Mouse (Mus musculus): ENCODE results near the gene Wdr95. TPM values are rescaled to one million over a fixed set of nuclear protein-coding genes. Genes with fewer than 3 reads are reported as not detected.

The Wdr95 gene
- polyA plus RNA-seq, 1 experiment from 2014 or later = 0.19 TPM

DNA sequence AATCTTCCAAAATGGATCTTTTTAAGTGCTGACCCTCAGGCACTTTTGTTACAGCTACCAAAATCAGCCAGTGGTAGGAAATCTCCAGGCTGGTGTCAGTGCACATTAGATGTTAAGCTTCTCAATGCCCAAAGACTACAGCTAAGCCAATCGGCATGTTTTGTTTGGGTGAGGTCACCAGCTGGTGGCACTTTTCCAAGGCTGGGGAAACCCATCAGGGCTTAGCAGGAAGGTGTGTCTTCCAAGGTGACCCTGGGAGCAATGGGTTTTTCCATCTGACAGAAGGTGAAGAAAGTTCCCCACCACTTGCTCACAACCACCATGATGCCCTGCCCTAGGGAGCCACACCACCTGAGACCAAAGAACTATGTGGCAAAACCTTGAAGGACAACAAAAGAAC lies 87.7 kb downstream of the Wdr95 start:
- no peak overlapping the region for H3K27ac ChIP-seq
- 68% methylated on average over 1 of the region's 1 CpGs for whole genome bisulfite sequencing
- H3K9me3 ChIP-seq = no peaks in the 10 kb centered on the region
- no peak overlapping the region for H3K9ac ChIP-seq
- ATAC-seq (ENCODE audit: insufficient number of reproducible peaks, low FRiP score, low TSS enrichment, low read depth) = no peak
- peaks cover 69% of the 10 kb centered on the region for H3K36me3 ChIP-seq
- H3K27me3 ChIP-seq = no peaks in the 10 kb centered on the region
- no peak overlapping the region for H3K4me3 ChIP-seq
- 0 out of 2 replicates have a peak, but pooled peaks cover 8% of the 10 kb centered on the region for H3K4me1 ChIP-seq
- H3K4me2 ChIP-seq = no peak overlapping the region

DNA sequence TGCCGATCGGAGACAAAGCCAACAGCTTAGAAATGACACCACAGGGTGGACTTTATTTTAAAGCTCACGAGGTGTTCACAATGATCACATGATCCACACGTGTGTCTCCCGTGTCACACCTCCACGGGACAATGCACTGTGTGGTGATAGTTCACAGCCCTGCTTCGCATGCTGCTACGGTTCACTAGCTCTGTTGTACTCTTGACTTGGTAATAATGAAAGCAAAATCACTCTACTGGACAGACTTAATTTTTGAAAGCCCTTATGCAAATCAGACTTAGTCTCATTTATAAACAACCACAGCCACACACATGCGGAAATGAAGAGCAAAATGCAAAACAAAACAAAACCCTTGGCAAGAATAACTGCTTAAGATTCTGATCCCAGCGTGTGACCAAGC lies 88.3 kb downstream of the Wdr95 start:
- Histone ChIP-seq H3K4me2 (no peak overlapping the region), H3K9ac (no peak overlapping the region), H3K27me3 (no peaks in the 10 kb centered on the region), H3K4me3 (no peak overlapping the region), H3K9me3 (no peaks in the 10 kb centered on the region), H3K4me1 (0 out of 2 replicates have a peak, but pooled peaks cover 7% of the 10 kb centered on the region), H3K36me3 (peaks cover 76% of the 10 kb centered on the region), H3K27ac (no peak overlapping the region)
- WGBS = 94% methylated on average over 10 of the region's 10 CpGs
- no peak for ATAC-seq (ENCODE audit: insufficient number of reproducible peaks, low FRiP score, low TSS enrichment, low read depth)

DNA sequence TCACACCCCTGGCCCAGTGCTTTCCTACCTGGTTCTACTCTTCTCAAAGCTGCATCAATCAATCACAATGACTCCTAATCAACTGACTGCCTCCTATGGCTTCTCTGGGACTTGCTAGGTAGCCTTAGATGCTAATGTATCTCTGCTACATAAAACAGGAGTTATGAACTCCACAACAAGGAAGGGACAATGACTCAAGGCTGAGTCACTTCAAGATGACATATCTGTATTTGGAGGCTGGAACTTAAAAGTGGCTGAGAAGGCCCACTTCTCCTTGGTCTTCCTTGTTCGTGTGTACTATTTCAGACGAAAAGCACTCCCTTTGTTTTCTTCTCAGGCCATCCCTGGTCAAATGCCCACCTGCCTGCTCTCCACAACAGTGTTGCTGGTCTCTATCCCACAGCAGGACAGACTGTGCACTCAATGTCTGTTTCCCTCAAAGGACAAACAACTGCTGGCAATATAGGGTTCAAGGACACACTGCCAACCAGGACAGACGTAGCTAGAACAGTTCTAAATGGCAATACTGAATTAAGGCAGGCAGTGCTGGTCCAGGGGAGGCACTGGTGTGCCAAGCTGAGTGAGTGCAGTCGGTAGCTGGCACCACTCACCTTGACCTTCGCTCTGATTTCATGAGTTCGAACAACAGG lies 89.4 kb downstream of the Wdr95 start:
- H3K4me3 ChIP-seq = no peak overlapping the region
- no peak for ATAC-seq (ENCODE audit: insufficient number of reproducible peaks, low FRiP score, low TSS enrichment, low read depth)
- peaks cover 86% of the 10 kb centered on the region for H3K36me3 ChIP-seq
- no peaks in the 10 kb centered on the region for H3K27me3 ChIP-seq
- no peaks in the 10 kb centered on the region for H3K4me1 ChIP-seq
- H3K9me3 ChIP-seq = no peaks in the 10 kb centered on the region
- no peak overlapping the region for H3K9ac ChIP-seq
- no peak overlapping the region for H3K4me2 ChIP-seq
- WGBS = 89% methylated on average over 6 of the region's 6 CpGs
- H3K27ac ChIP-seq = no peak overlapping the region

DNA sequence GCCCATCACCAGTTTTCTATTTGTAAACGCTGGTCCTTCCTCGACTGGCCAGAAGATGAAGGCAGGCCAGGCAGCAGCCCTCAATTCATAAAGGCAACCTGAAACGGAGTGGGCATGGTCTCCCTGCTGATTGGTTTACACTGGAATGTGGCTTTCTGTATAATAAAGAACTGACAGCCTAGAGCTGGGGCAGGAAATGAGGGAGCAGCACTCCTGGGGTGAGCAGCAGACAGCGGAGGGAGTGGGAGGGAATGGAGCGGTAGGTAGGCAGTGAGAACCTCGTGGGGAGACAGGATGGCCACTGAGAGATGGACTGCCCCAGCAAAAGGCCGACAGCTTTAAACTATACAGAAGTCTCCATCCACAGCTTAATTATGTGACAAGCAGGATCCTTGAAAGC lies 93.7 kb downstream of the Wdr95 start:
- no peaks in the 10 kb centered on the region for H3K27me3 ChIP-seq
- H3K36me3 ChIP-seq = peaks cover 92% of the 10 kb centered on the region
- no peaks in the 10 kb centered on the region for H3K9me3 ChIP-seq
- no peak overlapping the region for H3K4me2 ChIP-seq
- H3K4me1 ChIP-seq = no peaks in the 10 kb centered on the region
- no peak overlapping the region for H3K4me3 ChIP-seq
- H3K27ac ChIP-seq = no peak overlapping the region
- 47% methylated on average over 7 of the region's 7 CpGs for WGBS
- no peak overlapping the region for H3K9ac ChIP-seq
- ATAC-seq (ENCODE audit: insufficient number of reproducible peaks, low FRiP score, low TSS enrichment, low read depth) = no peak

DNA sequence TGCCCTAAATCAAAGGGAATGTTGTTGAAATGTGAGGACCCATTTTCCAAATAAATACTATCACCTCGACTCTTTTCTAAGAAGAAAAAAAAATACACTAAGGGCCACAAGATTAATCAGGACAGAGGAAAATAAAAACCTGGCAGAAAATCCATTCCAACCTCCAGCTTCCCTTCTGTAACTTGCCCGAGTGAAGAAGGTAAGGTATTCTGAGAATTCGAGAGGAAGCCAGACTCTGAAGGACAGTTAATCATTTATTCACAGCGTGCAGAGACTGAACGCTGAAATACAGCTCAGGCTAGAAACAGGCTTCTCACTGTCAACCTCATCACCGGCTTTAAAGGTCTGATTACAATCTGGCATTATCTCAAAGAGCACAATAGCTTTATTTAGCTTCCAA lies 94.2 kb downstream of the Wdr95 start:
- Histone ChIP-seq H3K36me3 (peaks cover 94% of the 10 kb centered on the region), H3K4me1 (no peaks in the 10 kb centered on the region), H3K4me3 (no peak overlapping the region), H3K27ac (no peak overlapping the region), H3K9me3 (no peaks in the 10 kb centered on the region), H3K4me2 (no peak overlapping the region), H3K9ac (no peak overlapping the region), H3K27me3 (no peaks in the 10 kb centered on the region)
- WGBS = 62% methylated on average over 6 of the region's 6 CpGs
- ATAC-seq (ENCODE audit: insufficient number of reproducible peaks, low FRiP score, low TSS enrichment, low read depth) = no peak

GRCm38 (mm10) chr5:149623815-149624675 lies 95.6 kb downstream of the Wdr95 start:
- no peak overlapping the region for H3K4me3 ChIP-seq
- H3K4me2 ChIP-seq = no peak overlapping the region
- no peaks in the 10 kb centered on the region for H3K9me3 ChIP-seq
- H3K27ac ChIP-seq = no peak overlapping the region
- H3K36me3 ChIP-seq = peaks cover 91% of the 10 kb centered on the region
- no peak for ATAC-seq (ENCODE audit: insufficient number of reproducible peaks, low FRiP score, low TSS enrichment, low read depth)
- no peaks in the 10 kb centered on the region for H3K27me3 ChIP-seq
- H3K4me1 ChIP-seq = no peaks in the 10 kb centered on the region
- WGBS = 87% methylated on average over 8 of the region's 8 CpGs
- H3K9ac ChIP-seq = no peak overlapping the region

- ATAC-seq (ENCODE audit: insufficient number of reproducible peaks, low FRiP score, low TSS enrichment, low read depth) = no peak
- Histone ChIP-seq H3K4me1 (no peaks in the 10 kb centered on the region), H3K4me2 (no peak overlapping the region), H3K27ac (no peak overlapping the region), H3K27me3 (no peaks in the 10 kb centered on the region), H3K9ac (no peak overlapping the region), H3K36me3 (peaks cover 91% of the 10 kb centered on the region), H3K9me3 (no peaks in the 10 kb centered on the region), H3K4me3 (no peak overlapping the region)
- 78% methylated on average over 3 of the region's 3 CpGs for WGBS
Observed at GRCm38 (mm10) chr5:149625547-149625946, 97.1 kb downstream of the Wdr95 start.

DNA sequence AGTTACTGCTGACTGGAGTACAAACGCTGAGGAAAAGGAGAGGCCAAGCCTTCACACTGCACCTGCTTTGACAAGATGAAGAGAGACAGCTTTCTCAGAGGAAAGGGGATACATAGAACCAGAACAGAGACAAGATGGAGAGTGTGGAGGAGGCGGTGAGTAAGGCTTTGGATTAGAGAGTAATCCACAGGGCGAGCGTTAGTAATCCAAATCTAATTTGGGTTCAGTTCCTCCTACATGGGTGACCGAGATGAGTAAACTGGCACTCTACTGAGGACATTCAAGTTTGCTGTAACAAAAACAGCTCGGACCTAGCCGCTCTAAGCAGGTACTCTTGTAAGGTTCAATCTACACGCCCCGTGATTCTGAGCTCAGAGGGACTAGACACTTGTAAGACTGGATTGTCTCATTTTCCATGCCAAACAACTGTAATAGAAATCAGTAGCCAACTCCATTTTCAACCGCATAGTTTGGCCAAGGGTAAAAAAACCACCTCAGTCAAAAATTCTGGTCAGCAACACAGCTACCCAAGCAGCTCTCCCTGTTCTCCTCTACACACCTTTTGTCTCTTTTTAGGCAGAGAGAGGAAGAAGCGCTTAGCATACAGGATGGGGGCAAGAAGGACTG lies 106.0 kb downstream of the Wdr95 start:
- Histone ChIP-seq H3K4me1 (peaks cover 13% of the 10 kb centered on the region), H3K36me3 (peaks cover 36% of the 10 kb centered on the region), H3K27me3 (no peaks in the 10 kb centered on the region), H3K4me2 (peak overlapping the region; percentile 85), H3K27ac (no peak overlapping the region), H3K9me3 (no peaks in the 10 kb centered on the region), H3K4me3 (peak overlapping the region; percentile 62), H3K9ac (peak overlapping the region; percentile 23; the same call in 1 of the 2 replicates)
- WGBS = 63% methylated on average over 11 of the region's 11 CpGs
- no peak for ATAC-seq (ENCODE audit: insufficient number of reproducible peaks, low FRiP score, low TSS enrichment, low read depth)

DNA sequence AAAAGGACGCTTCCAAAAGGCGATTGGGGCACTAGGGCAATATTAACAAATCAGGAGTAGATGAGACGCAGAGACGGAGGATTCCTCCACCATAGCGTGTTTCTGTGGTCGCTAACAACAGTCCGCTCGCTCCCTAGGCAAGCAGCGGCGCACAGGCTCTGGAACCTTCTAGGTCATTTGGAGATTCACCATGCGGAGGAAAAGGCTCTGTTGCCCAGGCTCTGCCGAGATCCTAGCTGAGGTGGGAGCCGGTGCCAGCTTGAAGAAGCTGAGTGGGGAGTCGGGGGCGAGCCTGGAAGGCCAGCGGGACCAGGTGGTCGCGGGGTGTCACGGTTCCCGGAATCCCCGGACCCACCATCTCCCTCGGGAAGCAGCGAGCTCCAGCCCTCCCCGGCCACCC lies 107.1 kb downstream of the Wdr95 start:
- Histone ChIP-seq H3K27ac (peak overlapping the region; percentile 89), H3K9me3 (no peaks in the 10 kb centered on the region), H3K4me2 (peak overlapping the region; percentile 85), H3K4me1 (peaks cover 13% of the 10 kb centered on the region), H3K4me3 (peak overlapping the region; percentile 62), H3K27me3 (no peaks in the 10 kb centered on the region), H3K36me3 (peaks cover 25% of the 10 kb centered on the region), H3K9ac (peak overlapping the region; percentile 64)
- WGBS = under 1% methylated on average over 24 of the region's 24 CpGs
- ATAC-seq (ENCODE audit: insufficient number of reproducible peaks, low FRiP score, low TSS enrichment, low read depth) = no peak

- no peaks in the 10 kb centered on the region for H3K9me3 ChIP-seq
- peak within 1 kb of the TSS; percentile 64 for H3K9ac ChIP-seq
- under 1% methylated on average over 60 of the region's 60 CpGs for WGBS
- ATAC-seq (ENCODE audit: insufficient number of reproducible peaks, low FRiP score, low TSS enrichment, low read depth) = peak; percentile 98
- peak within 1 kb of the TSS; percentile 89 for H3K27ac ChIP-seq
- H3K4me3 ChIP-seq = peak within 1 kb of the TSS; percentile 62
- peak within 1 kb of the TSS; percentile 85 for H3K4me2 ChIP-seq
- H3K27me3 ChIP-seq = no peaks in the 10 kb centered on the region
- H3K36me3 ChIP-seq = peaks cover 18% of the 10 kb centered on the region
- peaks cover 13% of the 10 kb centered on the region for H3K4me1 ChIP-seq
Observed at GRCm38 (mm10) chr5:149636075-149636920, 107.8 kb downstream of the Wdr95 start, which contains the start of gene Hsph1. Hsph1 (minus strand) TSS chr5:149636376.

DNA sequence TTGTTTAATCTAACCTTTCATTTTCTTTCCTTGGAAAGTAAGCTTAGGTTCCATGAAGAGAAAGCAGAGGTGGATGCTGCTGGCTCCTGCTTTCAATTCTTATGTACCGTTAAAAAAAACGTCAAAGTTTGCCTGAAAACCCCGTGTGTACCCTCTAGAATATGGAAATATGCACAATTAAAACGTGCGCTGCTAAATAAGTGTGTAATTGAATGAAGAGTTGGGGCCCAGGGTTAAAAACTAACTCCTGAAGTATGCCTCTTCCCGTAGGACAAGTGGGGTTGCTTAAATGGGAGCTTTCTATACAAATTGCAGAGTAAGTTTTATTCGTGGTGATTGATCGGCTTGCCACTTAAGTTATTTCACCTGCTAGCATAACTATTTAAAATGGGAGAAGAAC lies 108.8 kb downstream of the Wdr95 start:
- Histone ChIP-seq H3K27me3 (no peaks in the 10 kb centered on the region), H3K27ac (no peak overlapping the region), H3K36me3 (peaks cover 13% of the 10 kb centered on the region), H3K4me1 (peaks cover 13% of the 10 kb centered on the region), H3K4me3 (peak overlapping the region; percentile 62), H3K9ac (no peak overlapping the region), H3K4me2 (peak overlapping the region; percentile 85; the same call in 1 of the 2 replicates), H3K9me3 (no peaks in the 10 kb centered on the region)
- WGBS = 47% methylated on average over 8 of the region's 8 CpGs
- no peak for ATAC-seq (ENCODE audit: insufficient number of reproducible peaks, low FRiP score, low TSS enrichment, low read depth)

Measured in limb, embryonic 15.5 days (tissue).